Mouse (Mus musculus) megakaryocyte, embryonic 14.5 days (primary cell): Measurements from ENCODE around the gene Trank1.

Experiments
- FLI1 ChIP-seq: IDR thresholded peaks from 2 replicates; pipeline ENCODE4 v1.6.1; 2012; ENCODE audit warnings: low read length, inconsistent platforms, mixed read lengths
- GATA1 ChIP-seq: IDR thresholded peaks from 3 replicates; pipeline ENCODE4 v1.6.1; 2012; ENCODE audit warnings: mixed read lengths, low read length, inconsistent platforms, borderline replicate concordance

DNA sequence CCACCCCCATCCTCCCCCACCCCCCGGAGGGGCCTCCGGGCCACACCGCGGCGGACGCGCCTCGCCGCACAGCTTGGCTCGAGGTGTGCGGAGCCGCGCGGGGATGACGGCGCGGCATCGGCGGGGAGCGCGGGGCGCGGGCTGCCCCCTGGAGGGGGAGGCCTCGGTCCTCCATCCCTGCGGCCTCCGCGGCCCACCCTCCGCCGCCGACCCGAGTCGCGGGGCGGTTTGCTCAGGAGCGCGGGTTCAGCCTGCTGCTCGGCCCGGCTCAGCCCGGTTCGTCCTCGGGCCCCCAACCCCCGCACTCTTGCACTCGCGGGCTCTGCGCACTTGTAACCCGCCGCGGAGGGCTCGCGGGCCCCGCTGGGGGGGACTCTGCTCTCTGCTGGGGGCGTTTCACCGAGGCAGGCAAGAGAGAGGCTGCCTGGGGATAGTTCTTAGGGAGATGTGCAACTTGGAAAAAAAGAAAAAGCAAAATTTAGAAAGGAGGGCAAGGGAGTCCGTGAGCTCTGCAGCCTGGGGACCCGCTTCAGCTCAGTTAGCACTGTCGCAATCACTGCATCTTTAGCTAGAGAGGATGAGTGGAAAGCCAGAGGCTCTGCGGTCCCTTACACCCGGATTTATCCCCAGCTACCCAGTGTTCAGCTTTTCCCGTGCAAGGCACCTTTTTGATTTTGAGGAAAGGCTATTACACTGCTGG lies 1.1 kb downstream of the Trank1 start:
- TF ChIP-seq GATA1 (no peak), FLI1 (no peak)
